In genomic region chr9:35570663-35571062, GRCm38 (mm10) we compare ENCODE assay signal across 10 mouse cellular contexts. TPM values are rescaled to one million over a fixed set of nuclear protein-coding genes. Genes with fewer than 3 reads are reported as not detected.
A peak's percentile ranks its signal among the peaks of the same experiment; 100 is the strongest.
DNase-seq lines count a peak whose midpoint lies in the region; ATAC-seq and TF ChIP-seq lines count a peak whose summit lies in the region.
"Had no signal": no experiment of that assay in that cellular context is flagged by ENCODE, and none has a peak within 500 bp of the region (broad histone marks: within the 10 kb centered on the region; RNA-seq: fewer than 3 reads in every experiment).

No protein-coding gene starts in this region.

- H3K9me3 ChIP-seq in heart, postnatal 0 days (replicated peaks; ENCODE audit: control insufficient read depth, low read length): no peaks in the 10 kb centered on the region
- no peaks in the 10 kb centered on the region for H3K9me3 ChIP-seq in hindbrain, embryonic 15.5 days
- no peaks in the 10 kb centered on the region for H3K9me3 ChIP-seq in midbrain, embryonic 14.5 days (ENCODE audit: control insufficient read depth, low read length)

- peak overlapping the region; percentile 84 for H3K4me3 ChIP-seq in heart, postnatal 0 days (ENCODE audit: low read depth, low read length)
- H3K4me3 ChIP-seq in hindbrain, embryonic 15.5 days: peak overlapping the region; percentile 96
- peak overlapping the region; percentile 81 for H3K4me3 ChIP-seq in midbrain, embryonic 14.5 days (replicated peaks; ENCODE audit: low read depth, low read length)

- no peak for TF ChIP-seq CTCF in heart, postnatal 0 days (IDR thresholded peaks at IDR 0.05; ENCODE audit: low read depth)

- peaks cover 6% of the 10 kb centered on the region; the same call in 1 of the 2 replicates for H3K27me3 ChIP-seq in heart, postnatal 0 days (ENCODE audit: control insufficient read depth, insufficient read depth, low read length)
- peaks cover 9% of the 10 kb centered on the region for H3K27me3 ChIP-seq in hindbrain, embryonic 15.5 days
- H3K27me3 ChIP-seq in midbrain, embryonic 14.5 days (ENCODE audit: control insufficient read depth, insufficient read depth, low read length): no peaks in the 10 kb centered on the region

- peak overlapping the region; percentile 86; the same call in 1 of the 2 replicates for H3K27ac ChIP-seq in heart, postnatal 0 days (ENCODE audit: low read depth)
- H3K27ac ChIP-seq in hindbrain, embryonic 15.5 days (replicated peaks): peak overlapping the region; percentile 93
- 0 out of 2 replicates have a peak overlapping the region, but pooled peaks have one; percentile 90 for H3K27ac ChIP-seq in midbrain, embryonic 14.5 days (replicated peaks; ENCODE audit: low read depth, low read length)

- H3K36me3 ChIP-seq in heart, postnatal 0 days (replicated peaks; ENCODE audit: control insufficient read depth, insufficient read depth, low read length): peaks cover 23% of the 10 kb centered on the region
- peaks cover 13% of the 10 kb centered on the region for H3K36me3 ChIP-seq in hindbrain, embryonic 15.5 days
- peaks cover 24% of the 10 kb centered on the region for H3K36me3 ChIP-seq in midbrain, embryonic 14.5 days (ENCODE audit: control insufficient read depth, insufficient read depth, low read length)

- no peak for ATAC-seq in heart, postnatal 0 days (ENCODE audit: insufficient read depth, low read depth)
- ATAC-seq in hindbrain, embryonic 15.5 days (ENCODE audit: low FRiP score, low read depth): peak; percentile 19; the same call in 1 of the 2 replicates
- ATAC-seq in midbrain, embryonic 14.5 days (ENCODE audit: low FRiP score, low TSS enrichment): no peak

- no peak for TF ChIP-seq EP300 in heart, postnatal 0 days (IDR thresholded peaks at IDR 0.05; ENCODE audit: low read depth)

- no peak for DNase-seq in heart, postnatal 0 days (ENCODE audit: low spot score)
- no peak for DNase-seq in heart, postnatal 4 days
- peak; percentile 19 for DNase-seq in c-Kit-negative CD71-positive TER-119-positive erythroid progenitor cells, embryonic 14.5 days (ENCODE audit: low read depth, low spot score)
- DNase-seq in midbrain, embryonic 14.5 days: no peak
- no peak for DNase-seq in cerebellum, adult 9-10 months
- DNase-seq in urinary bladder, postnatal 25 days (ENCODE audit: low spot score): no peak
- no peak for DNase-seq in lung, postnatal 25 days (ENCODE audit: low spot score)

- WGBS in heart, postnatal 0 days: 6% methylated on average over 5 of the region's 5 CpGs
- 8% methylated on average over 5 of the region's 5 CpGs for WGBS in hindbrain, embryonic 15.5 days
- WGBS in midbrain, embryonic 14.5 days: 8% methylated on average over 5 of the region's 5 CpGs

- peak overlapping the region; percentile 77 for H3K9ac ChIP-seq in heart, postnatal 0 days (replicated peaks; ENCODE audit: low read depth, low read length)
- peak overlapping the region; percentile 71 for H3K9ac ChIP-seq in hindbrain, embryonic 15.5 days
- peak overlapping the region; percentile 78 for H3K9ac ChIP-seq in midbrain, embryonic 14.5 days (replicated peaks; ENCODE audit: low read length)

- peak overlapping the region; percentile 92 for H3K4me2 ChIP-seq in heart, postnatal 0 days (ENCODE audit: low read depth, low read length)
- H3K4me2 ChIP-seq in hindbrain, embryonic 15.5 days: peak overlapping the region; percentile 73
- H3K4me2 ChIP-seq in midbrain, embryonic 14.5 days (ENCODE audit: low read length): peak overlapping the region; percentile 56

- peaks cover 6% of the 10 kb centered on the region; the same call in 1 of the 2 replicates for H3K4me1 ChIP-seq in heart, postnatal 0 days (ENCODE audit: control insufficient read depth, insufficient read depth)
- H3K4me1 ChIP-seq in hindbrain, embryonic 15.5 days (replicated peaks): peaks cover 12% of the 10 kb centered on the region
- H3K4me1 ChIP-seq in midbrain, embryonic 14.5 days (ENCODE audit: control insufficient read depth, insufficient read depth, low read length): peaks cover 9% of the 10 kb centered on the region; the same call in 1 of the 2 replicates

RNA-seq across cellular contexts. Expression of gene Hyls1, which starts 0.5 kb away (rescaled TPM):
- 2.9 and 8.8 TPM in 2 replicates for total RNA-seq in heart, postnatal 0 days (2014; rRNA removed; ENCODE audit: low replicate concordance)
- 7.2 and 8.8 TPM in 2 replicates for polyA plus RNA-seq in heart, postnatal 0 days (2015; fragmentation: Nextera tagmentation; extraction: Ambion mirVana)
- 1 to 10 TPM; 7.1 to 7.6 TPM for total RNA-seq in heart, postnatal 4 days (2021)
- 15.3 and 16.2 TPM in 2 replicates for polyA plus RNA-seq in hindbrain, embryonic 15.5 days (2015; fragmentation: Nextera tagmentation; extraction: Ambion mirVana)
- 16.4 and 21.3 TPM in 2 replicates for polyA plus RNA-seq in midbrain, embryonic 14.5 days (2014; fragmentation: Nextera tagmentation; extraction: Ambion mirVana)

RNA-seq across cellular contexts. Expression of gene Pate2, which starts 0.6 kb away (rescaled TPM):
- total RNA-seq in heart, postnatal 0 days (2014; rRNA removed; ENCODE audit: low replicate concordance): not detected in 2 replicates
- 0.10 and 0.30 TPM in 2 replicates for polyA plus RNA-seq in heart, postnatal 0 days (2015; fragmentation: Nextera tagmentation; extraction: Ambion mirVana)
- total RNA-seq in heart, postnatal 4 days (2021): under 1 TPM; 0.14 to 0.32 TPM
- 0.94 and 0.97 TPM in 2 replicates for polyA plus RNA-seq in hindbrain, embryonic 15.5 days (2015; fragmentation: Nextera tagmentation; extraction: Ambion mirVana)
- 0.62 and 0.74 TPM in 2 replicates for polyA plus RNA-seq in midbrain, embryonic 14.5 days (2014; fragmentation: Nextera tagmentation; extraction: Ambion mirVana)

RNA-seq across cellular contexts. Expression of gene Pus3, which starts 12.3 kb away (rescaled TPM):
- 7.9 and 8.6 TPM in 2 replicates for total RNA-seq in heart, postnatal 0 days (2014; rRNA removed; ENCODE audit: low replicate concordance)
- 8.4 and 9.2 TPM in 2 replicates for polyA plus RNA-seq in heart, postnatal 0 days (2015; fragmentation: Nextera tagmentation; extraction: Ambion mirVana)
- total RNA-seq in heart, postnatal 4 days (2021): 1 to 10 TPM; 8.9 to 9.3 TPM
- polyA plus RNA-seq in hindbrain, embryonic 15.5 days (2015; fragmentation: Nextera tagmentation; extraction: Ambion mirVana): 15.6 and 16.6 TPM in 2 replicates
- 16.5 and 18.8 TPM in 2 replicates for polyA plus RNA-seq in midbrain, embryonic 14.5 days (2014; fragmentation: Nextera tagmentation; extraction: Ambion mirVana)

RNA-seq across cellular contexts. Expression of gene Ddx25, which starts 12.3 kb away (rescaled TPM):
- total RNA-seq in heart, postnatal 0 days (2014; rRNA removed; ENCODE audit: low replicate concordance): 0.27 TPM in 1 of 2 replicates, not detected in the other
- polyA plus RNA-seq in heart, postnatal 0 days (2015; fragmentation: Nextera tagmentation; extraction: Ambion mirVana): 0.14 and 0.18 TPM in 2 replicates
- under 1 TPM; 0.05 to 0.07 TPM for total RNA-seq in heart, postnatal 4 days (2021)
- polyA plus RNA-seq in hindbrain, embryonic 15.5 days (2015; fragmentation: Nextera tagmentation; extraction: Ambion mirVana): 26.4 and 28.7 TPM in 2 replicates
- polyA plus RNA-seq in midbrain, embryonic 14.5 days (2014; fragmentation: Nextera tagmentation; extraction: Ambion mirVana): 27.2 and 32.4 TPM in 2 replicates
- polyA plus RNA-seq: urinary bladder, adult 2 months had no signal

RNA-seq across cellular contexts. Expression of gene Pate4, which starts 41.1 kb away (rescaled TPM):
- not detected in 2 replicates for total RNA-seq in heart, postnatal 0 days (2014; rRNA removed; ENCODE audit: low replicate concordance)
- polyA plus RNA-seq in heart, postnatal 0 days (2015; fragmentation: Nextera tagmentation; extraction: Ambion mirVana): not detected in 2 replicates
- total RNA-seq in heart, postnatal 4 days (2021): not detected
- polyA plus RNA-seq in hindbrain, embryonic 15.5 days (2015; fragmentation: Nextera tagmentation; extraction: Ambion mirVana): not detected in 2 replicates
- polyA plus RNA-seq in midbrain, embryonic 14.5 days (2014; fragmentation: Nextera tagmentation; extraction: Ambion mirVana): not detected in 2 replicates
- polyA plus RNA-seq: Patski; urinary bladder, adult 2 months had no signal
